Mouse (Mus musculus): ENCODE data around the gene Spryd3.

- TF ChIP-seq CTCF (IDR thresholded peaks at IDR 0.05) (no peak), POLR2A (IDR thresholded peaks at IDR 0.05; ENCODE audit: insufficient read depth, low read depth, low read length) (no peak)
Measured at GRCm38 (mm10) chr15:102179106-102179505, 43.1 kb upstream of the Spryd3 start.
